Mouse (Mus musculus) kidney, adult 2 months (tissue): Measurements from ENCODE around the gene Ints6. TPM values are rescaled to one million over a fixed set of nuclear protein-coding genes. Genes with fewer than 3 reads are reported as not detected.

Experiments used
- DNase-seq: peaks from one replicate; pipeline ENCODE4 v3.0.0; 2021
- H3K27ac ChIP-seq: fragments of 200-500 bp; 2 replicates; pipeline ENCODE4 v1.5.1; 2012; ENCODE audit warnings: low read depth, low read length, control low read depth, inconsistent platforms; ENCODE audit not compliant: insufficient read depth
- H3K27me3 ChIP-seq: fragments of 200-500 bp; replicated peaks from 2 replicates; pipeline ENCODE4 v1.6.1; 2012; ENCODE audit warnings: mild to moderate bottlenecking, moderate library complexity, low read length, inconsistent platforms; ENCODE audit not compliant: control insufficient read depth, insufficient read depth
- H3K36me3 ChIP-seq: fragments of 200-500 bp; 2 replicates; pipeline ENCODE4 v1.6.1; 2012; ENCODE audit warnings: mild to moderate bottlenecking, moderate library complexity, low read length, inconsistent platforms; ENCODE audit not compliant: control insufficient read depth, insufficient read depth
- H3K4me1 ChIP-seq: fragments of 200-500 bp; 2 replicates; pipeline ENCODE4 v1.6.1; 2011; ENCODE audit warnings: low read length; ENCODE audit not compliant: control insufficient read depth, insufficient read depth
- H3K4me3 ChIP-seq: fragments of 200-500 bp; 2 replicates; pipeline ENCODE4 v1.5.1; 2011; ENCODE audit warnings: mild to moderate bottlenecking, low read depth, low read length, control low read depth; ENCODE audit not compliant: insufficient read depth
- CTCF ChIP-seq: fragments of 200-500 bp; conservative IDR thresholded peaks from 2 replicates; pipeline ENCODE4 v1.5.1; 2011; ENCODE audit warnings: low read depth, mild to moderate bottlenecking, control low read depth, low read length, moderate library complexity, mixed read lengths; ENCODE audit not compliant: insufficient read depth, insufficient read length
- POLR2A ChIP-seq: fragments of 200-500 bp; IDR thresholded peaks from one replicate; pipeline ENCODE4 v1.6.1; 2011; ENCODE audit warnings: low read depth, low read length, control low read depth
- WGBS: fragments of 180-500 bp; shearing (Covaris S2); methylation state at CpG from one replicate; pipeline ENCODE4 v1.1.7; 2018; 5-methylcytosine and 5-hydroxymethylcytosine counted together
- polyA plus RNA-seq: library from polyadenylated mRNA; depleted of rRNA; stranded (reverse); fragments of >200 nt; gene quantifications from 2 replicates; pipeline ENCODE4 v1.2.3, GENCODE M21; 2012; rRNA removed

Gene Ints6
- polyA plus RNA-seq: 3.3 and 4.6 TPM in 2 replicates

DNA sequence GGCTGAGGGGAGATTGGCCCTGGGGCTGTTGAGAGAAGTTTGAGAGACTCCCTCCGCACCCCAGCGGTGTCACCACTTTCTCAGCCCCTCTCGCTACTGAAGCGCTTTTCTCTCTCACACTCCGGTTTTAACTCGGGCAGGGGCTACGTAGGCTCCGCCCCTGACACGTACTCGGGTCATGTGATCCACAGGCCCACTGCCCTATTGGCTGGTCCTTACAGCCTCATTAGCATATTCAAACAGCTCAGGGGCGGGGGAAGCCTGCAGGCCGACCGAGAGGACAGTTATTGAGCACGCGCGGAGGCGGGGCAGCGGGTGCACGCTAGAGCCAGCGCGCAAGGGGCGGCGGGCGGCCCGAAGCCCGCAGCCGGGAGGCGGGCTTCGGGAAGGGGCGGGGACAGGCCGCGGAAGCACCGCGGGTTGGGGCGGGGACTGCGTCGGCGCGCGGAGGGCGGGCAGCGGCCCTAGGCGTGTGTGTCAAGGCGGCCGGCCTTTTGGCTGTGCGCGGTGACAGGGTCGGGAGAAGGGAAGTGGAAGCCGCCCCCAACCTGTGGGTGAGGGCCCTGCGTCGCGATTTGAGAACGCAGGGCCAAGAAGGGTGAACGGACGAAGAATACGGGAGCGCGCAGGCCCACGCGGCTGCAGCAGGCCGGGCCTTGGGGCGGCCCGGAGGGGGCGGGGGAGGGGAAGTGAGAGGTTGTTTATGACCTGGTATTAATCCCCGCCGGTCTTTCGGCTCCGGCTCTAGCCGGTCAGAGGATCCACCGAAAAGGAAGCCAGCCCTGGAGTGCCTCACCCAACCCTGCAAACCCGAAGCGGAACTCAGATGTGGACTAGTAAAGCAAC lies at the start of gene Ints6:
Ints6 (minus strand) TSS at position 134 of the 846 bp plus-strand sequence.
- under 1% methylated on average over 72 of the region's 72 CpGs for WGBS

DNA sequence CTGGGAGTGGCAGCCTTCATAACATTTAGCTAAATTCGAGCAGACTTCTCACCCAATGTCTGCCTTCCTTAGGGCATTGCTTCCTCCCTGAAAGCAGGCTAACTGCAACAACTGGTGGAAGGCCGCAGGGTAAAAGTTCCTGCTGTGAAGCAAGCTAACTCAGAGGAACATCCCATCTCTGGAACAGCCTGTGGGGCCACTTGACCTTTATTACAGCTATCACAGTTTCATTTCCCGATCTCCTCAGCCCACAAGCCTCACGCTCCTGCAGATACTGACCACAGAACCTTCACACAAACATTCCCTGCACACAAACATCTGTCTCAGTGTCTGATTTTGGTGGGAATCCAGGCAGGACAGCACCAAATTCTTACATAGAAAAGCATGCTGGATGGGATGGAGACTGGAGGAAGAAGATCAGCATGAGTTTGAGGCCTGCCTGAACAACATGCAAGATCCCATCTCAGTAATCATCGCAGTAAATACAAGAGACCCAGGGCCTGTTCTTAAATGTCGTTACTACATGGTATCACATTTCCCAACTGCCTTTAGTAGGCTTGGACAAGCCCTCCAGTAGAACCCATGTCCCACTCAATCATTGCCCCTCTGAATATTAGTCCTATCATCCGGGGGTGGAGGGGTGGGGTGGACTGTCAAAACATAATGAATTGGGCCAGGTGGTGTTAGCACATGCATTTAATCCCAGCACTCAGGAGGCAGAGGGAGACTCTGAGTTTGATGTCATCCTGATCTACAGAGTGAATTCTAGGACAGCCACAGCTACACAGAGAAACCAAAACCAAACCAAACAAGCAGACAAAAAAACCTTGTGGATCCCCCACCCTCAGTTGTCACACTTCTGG lies 47.9 kb upstream of the Ints6 start:
- H3K27me3 ChIP-seq: no peaks in the 10 kb centered on the region
- H3K27ac ChIP-seq: no peak overlapping the region
- no peak overlapping the region for H3K4me3 ChIP-seq
- 49% methylated on average over 7 of the region's 7 CpGs for WGBS
- no peaks in the 10 kb centered on the region for H3K36me3 ChIP-seq
- DNase-seq: no peak
- TF ChIP-seq CTCF (no peak), POLR2A (no peak)
- H3K4me1 ChIP-seq: no peaks in the 10 kb centered on the region

More for the DNA sequence above, at the start of gene Ints6:
- Histone ChIP-seq H3K27ac (peak within 1 kb of the TSS; percentile 98), H3K36me3 (no peaks in the 10 kb centered on the region; the same call in 1 of the 2 replicates), H3K4me1 (no peaks in the 10 kb centered on the region), H3K27me3 (no peaks in the 10 kb centered on the region), H3K4me3 (peak within 1 kb of the TSS; percentile 97)
- peak; percentile 100 for DNase-seq
- TF ChIP-seq CTCF (no peak), POLR2A (peak; percentile 100)

DNA sequence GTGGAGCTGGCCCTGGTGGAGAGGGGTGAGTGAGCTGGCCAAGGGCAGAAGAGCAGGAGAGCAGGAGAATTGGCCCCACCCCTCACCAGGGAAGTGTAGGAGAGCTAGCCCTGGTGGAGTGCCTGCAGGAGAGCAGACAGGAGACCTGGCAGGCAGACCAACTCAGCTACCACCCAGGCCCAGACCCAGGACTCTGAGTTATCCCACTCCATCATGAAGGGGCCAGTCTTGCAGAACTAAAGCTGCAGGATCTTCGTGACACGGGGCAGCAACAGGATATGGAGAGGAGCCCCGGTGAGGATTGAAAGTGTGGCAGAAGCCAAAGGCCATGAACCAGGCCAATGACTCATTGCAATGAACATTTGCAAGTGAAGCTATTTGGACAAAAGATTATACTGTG lies 46.0 kb upstream of the Ints6 start:
- no peaks in the 10 kb centered on the region for H3K4me1 ChIP-seq
- H3K27ac ChIP-seq: no peak overlapping the region
- no peaks in the 10 kb centered on the region for H3K27me3 ChIP-seq
- TF ChIP-seq POLR2A: no peak
- no peak for TF ChIP-seq CTCF
- no peak overlapping the region for H3K4me3 ChIP-seq
- H3K36me3 ChIP-seq: no peaks in the 10 kb centered on the region
- 31% methylated on average over 3 of the region's 3 CpGs for WGBS
- DNase-seq: no peak

DNA sequence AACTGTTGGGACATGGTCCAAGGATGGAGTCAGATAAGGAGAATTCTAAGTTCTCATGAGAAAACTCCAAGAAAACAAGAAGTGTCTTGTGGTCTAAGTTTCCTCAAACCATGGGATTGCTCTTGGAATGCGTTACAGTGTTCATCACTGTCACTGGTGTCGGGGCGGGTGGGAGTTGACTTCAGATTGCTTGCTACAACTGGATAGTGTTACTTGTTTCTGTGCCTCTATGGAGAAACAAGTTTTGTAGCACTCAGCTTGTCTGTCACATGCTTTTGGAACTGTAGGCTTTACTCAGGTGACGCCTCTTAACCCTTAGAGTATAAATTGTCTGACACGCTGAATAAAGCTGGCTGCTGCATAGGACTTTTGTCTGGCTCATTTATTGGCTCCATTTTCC lies 42.2 kb upstream of the Ints6 start:
- Histone ChIP-seq H3K27ac (no peak overlapping the region), H3K4me1 (no peaks in the 10 kb centered on the region), H3K4me3 (no peak overlapping the region), H3K27me3 (no peaks in the 10 kb centered on the region), H3K36me3 (no peaks in the 10 kb centered on the region)
- DNase-seq: no peak
- TF ChIP-seq CTCF: no peak
- no peak for TF ChIP-seq POLR2A
- 67% methylated on average over 5 of the region's 5 CpGs for WGBS

DNA sequence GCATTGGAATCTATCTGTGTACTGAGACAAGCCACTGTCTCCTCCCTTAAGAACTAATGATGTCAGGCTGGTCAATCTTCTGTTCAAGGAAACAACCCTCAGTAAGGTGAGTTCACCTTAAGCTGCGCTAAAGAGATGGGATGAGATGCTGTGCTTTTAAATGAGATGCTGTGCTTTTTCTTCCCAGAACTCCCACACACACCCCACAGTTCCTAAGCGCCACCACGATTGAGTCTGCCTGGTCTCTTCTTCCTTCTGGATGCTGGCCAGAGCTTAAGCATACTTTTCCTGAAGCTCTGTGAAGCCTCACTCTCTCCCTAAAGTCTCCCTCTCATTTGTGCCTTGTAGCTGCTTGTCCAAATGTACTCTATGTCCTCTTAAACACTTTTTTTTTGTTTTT lies 39.8 kb upstream of the Ints6 start:
- Histone ChIP-seq H3K27ac (no peak overlapping the region), H3K4me3 (no peak overlapping the region), H3K36me3 (no peaks in the 10 kb centered on the region), H3K27me3 (no peaks in the 10 kb centered on the region), H3K4me1 (no peaks in the 10 kb centered on the region)
- 60% methylated on average over 3 of the region's 3 CpGs for WGBS
- TF ChIP-seq POLR2A (no peak), CTCF (no peak)
- DNase-seq: no peak

DNA sequence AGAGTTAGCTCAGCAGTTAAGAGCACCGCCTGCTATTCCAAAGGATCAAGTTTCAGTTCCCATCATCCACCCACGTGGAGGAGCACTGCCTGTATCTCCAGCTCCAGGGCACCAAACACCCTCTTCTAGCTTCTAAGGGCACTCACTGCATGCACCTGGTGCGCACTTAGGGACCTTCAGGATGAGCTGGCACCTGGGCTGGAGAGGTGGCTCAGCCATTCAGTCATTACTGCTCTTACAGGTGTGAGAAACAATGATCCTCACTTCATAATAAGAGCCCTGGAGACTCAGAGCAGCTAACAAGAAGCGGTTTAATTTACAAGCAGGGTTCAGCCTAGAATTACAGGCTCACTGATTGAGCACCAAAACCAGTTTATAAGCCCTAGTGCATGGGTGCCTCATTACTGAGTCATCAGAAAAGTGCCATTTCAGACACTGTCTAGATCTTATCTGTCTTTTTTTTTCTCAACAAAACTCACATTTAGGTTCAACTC lies 37.7 kb upstream of the Ints6 start:
- 7% methylated on average over 4 of the region's 4 CpGs for WGBS
- no peaks in the 10 kb centered on the region for H3K27me3 ChIP-seq
- TF ChIP-seq CTCF (no peak), POLR2A (no peak)
- no peak overlapping the region for H3K27ac ChIP-seq
- DNase-seq: peak; percentile 21
- H3K4me3 ChIP-seq: peak overlapping the region; percentile 1; the same call in 1 of the 2 replicates
- no peaks in the 10 kb centered on the region for H3K36me3 ChIP-seq
- no peaks in the 10 kb centered on the region for H3K4me1 ChIP-seq
